Mouse (Mus musculus): ENCODE measurements around the gene 1300017J02Rik.

Gene 1300017J02Rik

DNA sequence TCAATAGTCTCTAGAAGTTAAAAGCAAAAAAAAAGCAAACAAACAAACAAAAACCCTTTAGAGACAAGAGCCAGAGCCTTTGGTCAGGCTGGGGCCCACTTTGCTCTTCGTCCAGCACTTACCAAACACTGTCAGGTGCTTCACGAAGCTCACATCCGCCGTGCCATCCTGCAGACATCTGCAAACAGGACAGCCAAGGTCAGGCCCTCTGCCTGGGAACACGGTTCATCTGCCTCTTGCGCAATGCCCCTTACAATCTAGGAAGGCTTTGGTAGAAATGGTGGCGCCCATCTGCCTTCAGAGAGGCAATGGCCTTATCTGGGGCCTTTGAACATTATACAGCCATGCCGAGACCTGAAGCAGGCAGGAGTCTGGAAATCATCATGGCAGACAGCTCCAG lies 30.1 kb downstream of the 1300017J02Rik start:
- in situ Hi-C loops (cut with MboI, MseI), result no loop called here

DNA sequence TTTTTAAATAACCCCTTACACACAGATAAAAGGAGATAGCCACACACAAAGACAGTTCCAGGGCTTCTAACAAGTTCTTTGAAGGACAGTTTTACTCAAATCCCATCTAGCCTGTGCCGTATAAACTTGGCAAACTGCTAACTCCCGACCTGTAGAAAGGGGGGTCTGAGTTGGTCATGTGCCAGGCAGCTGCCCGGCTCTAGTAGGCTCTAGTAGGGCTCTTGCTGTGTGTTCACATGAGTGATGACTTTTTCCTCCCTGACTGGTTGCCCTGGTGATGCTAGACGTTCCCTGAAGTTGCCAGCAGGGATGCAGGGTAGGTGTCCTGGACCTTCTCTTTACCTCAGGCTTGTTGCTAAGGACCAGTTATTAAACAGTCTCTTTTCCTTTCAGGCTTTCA lies 33.8 kb downstream of the 1300017J02Rik start:
- in situ Hi-C loops (cut with MboI, MseI), result no loop called here

DNA sequence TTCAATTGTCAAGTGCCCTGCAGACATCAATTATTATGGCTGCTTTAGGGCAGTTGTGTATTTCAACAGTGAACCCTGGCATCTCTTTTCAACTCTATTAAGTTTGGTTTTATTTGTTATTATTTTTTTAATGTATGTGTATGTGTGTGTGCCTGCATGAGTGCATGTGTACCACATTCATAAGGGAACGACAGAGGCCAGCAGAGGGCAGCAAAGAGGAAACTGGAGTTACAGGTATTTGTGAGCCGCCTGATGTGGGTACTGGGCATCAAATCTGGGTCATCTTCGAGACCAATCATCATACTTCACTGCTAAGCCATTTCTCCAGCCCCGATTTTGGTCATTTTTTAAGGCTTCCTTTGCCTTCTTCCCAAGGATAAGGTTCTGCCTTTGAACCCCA lies 39.1 kb downstream of the 1300017J02Rik start:
- in situ Hi-C loops (cut with MboI, MseI), result no loop called here

DNA sequence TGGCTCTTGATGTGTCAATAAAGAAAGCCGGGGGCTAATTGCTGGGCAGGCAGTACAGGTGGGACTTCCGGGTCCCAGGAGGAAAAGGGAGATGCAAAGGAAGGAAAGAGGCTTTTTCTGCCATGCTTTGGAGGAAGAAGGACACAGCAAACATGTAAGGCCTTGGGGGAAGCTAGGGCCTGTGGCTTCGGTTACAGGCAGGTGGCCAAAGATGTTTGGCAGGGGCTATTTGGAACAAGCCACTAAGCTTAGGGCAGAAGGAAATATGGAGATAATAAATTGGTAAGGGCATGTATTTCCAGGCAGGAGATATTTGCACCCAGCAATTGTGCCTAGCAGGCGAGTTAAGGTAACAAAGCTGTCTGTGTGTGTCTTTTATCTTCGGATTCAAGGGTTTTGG lies 52.0 kb downstream of the 1300017J02Rik start:
- in situ Hi-C loops (cut with MboI, MseI), result no loop called here

DNA sequence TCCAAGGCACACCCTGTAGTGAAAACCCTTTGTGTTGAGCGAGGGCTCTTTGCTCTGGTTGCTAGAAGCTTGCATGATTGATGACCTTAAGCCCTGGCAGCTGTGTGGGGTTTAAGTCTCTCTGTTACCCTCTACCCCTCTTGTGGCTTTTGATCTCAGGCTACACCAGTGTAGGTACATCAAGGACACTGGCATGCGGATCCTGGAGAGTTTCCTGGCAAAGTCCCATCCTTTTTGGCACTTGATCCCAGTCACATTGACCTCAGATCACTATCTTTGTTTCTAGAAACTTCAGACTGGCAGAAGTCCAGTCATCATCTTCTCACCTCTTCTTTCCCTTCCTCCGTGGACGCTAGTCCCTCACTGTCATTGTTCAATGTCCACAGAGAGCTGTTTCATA lies 56.3 kb downstream of the 1300017J02Rik start:
- in situ Hi-C loops (cut with MboI, MseI), result no loop called here

DNA sequence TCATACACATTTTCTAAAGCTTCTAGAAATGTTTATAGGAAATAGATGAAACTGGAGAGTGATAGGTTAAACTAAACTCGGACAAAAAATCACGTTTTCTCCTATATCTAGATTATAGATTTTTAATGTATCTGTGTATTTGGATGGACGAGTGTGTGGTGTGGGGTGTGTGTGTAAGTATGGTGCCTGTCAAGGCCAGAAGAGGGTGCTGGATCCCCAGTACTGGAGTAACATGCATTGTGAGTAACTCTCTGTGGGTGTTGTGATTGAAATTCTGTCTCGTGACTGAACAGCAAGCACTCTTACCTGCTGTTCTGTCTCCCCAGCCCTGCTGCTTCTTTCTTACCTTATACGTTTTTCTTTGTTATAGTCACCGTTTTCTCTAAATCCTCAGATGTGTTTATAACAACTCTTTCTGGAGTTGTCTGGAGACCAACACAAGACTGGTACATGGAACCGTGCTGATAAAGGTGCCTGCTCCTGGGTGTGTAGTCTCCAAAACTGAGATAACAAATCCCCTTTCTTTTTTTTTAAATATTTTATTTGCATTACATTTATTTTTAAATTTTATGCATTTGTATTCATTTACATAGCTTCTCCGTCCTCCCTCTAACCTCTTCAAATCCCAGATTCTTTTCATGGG lies 58.2 kb downstream of the 1300017J02Rik start:
- in situ Hi-C loops (cut with MboI, MseI), result no loop called here

DNA sequence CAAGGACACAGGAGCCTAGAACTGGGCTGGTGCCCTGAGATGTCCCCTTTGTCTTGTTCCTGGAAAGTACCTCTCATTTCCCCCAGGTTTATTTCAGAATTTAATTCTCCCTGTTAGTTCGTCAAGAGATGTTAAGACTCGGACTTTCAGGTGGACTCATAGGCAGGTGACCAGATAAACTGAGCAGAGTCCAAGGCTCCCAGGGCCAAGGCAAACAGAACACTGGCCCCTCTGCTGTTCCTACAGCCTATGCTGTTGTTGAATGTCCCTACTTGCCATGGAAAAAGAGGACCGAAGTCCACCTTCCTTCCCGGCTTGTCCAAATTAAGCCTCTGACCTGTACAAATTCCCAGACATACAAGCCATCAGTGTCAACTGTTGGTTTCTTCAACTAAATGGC lies 61.2 kb downstream of the 1300017J02Rik start:
- in situ Hi-C loops (cut with MboI, MseI), result no loop called here

DNA sequence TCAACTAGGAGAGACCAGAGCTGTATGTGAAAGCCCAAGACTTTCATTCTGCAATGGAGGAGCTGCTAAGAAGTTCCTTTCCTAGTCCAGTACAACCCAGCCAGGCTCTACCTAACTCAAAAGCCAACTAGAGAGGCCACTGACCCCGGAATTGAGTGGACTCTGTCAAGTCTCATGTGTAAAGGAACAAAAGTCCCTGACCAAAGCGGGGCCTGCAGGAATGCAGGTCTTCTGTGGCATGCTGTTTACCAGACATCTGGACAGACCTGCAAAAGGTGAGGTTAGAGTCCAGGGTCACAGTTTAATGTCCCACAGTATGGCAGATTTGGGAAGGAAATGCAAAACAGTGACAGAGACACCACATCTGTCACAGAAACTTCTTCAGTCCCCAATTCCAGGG lies 63.7 kb downstream of the 1300017J02Rik start:
- in situ Hi-C loops (cut with MboI, MseI), result no loop called here

DNA sequence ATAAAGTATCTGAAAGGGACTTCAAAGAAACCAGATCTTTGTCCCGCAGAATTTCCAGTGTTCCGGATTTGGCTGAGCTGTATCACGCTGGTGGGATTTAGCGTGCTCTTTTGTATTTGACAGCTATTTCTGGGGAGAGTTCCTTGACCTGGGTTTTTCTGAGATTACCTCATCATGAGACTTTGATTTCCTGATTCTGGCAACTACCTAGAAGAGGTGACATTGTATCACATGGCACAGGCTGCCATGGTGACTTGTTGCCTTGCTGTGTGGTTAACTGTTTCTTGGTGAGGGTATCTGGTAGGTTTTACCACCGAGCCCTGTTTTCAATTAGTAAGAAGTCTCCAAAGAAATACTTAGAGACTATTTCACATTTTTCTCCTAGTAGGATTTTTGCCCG lies 65.4 kb downstream of the 1300017J02Rik start:
- in situ Hi-C loops (cut with MboI, MseI), result no loop called here

DNA sequence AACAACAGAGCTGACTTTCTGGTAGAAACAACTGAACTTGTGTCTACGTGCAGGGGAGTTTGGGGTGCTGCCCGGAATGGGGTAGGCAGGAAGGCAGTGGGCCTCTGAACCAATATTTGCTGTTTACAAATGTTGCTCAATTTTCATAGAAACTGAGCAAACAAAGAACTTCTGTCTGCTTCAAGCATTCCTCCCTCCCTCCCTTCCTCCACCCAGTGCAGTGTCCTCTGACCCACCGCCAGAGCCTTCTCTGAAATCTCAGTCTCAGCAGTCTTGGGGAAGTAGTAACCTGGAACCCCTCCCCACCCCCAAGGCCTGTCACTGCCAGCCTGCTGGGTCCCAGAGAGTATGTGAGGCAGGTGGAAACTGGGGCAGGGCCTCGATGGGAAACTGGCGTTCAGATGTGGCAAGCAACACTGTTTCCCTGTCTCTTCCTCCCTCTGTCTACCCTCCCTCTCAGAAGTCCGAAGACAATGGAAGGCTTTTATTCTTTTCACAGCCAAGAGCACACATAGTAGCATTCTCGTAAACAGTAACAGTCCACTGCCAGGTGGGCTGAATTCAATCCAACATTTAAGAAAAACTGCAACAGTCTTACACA lies 70.2 kb downstream of the 1300017J02Rik start:
- in situ Hi-C loops (cut with MboI, MseI), result no loop called here

DNA sequence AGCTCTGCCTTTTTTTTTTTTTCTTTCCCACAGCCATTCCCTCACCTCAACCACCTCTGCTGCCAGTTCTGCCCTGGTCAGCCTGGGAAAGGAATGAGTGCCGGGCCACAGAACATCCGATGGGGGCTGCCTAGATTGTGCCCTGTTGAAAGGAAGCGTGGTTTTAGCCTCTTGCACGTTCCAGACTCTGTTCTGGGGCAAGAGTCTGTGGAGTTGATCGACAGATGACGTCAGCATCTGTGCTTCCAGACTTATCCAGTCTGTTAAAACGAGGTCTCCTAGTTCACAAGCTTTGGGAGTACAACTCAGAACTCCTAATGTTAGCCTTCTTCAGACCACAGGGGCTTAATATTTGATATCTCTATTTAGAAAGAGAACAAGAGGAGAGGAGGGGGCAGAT lies 70.8 kb downstream of the 1300017J02Rik start:
- in situ Hi-C loops (cut with MboI, MseI), result no loop called here

DNA sequence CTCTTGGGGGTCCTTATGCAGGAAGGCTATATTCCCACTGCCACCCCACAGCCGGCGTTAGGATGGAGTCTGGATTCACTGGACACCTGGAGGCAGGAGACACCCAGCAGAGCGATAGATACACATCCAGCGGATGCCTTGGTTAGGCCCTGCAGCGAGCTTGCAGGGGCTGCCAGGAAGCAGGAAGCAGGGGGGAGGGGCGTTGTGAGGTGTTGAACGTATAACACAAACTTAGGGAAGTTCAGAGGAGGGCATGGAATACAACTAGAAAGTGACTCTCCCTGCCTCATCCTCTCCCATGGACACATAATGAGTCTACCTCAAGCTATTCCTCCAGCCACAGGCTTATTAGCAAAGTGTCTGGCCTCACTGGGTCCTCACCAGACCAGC lies 71.9 kb downstream of the 1300017J02Rik start:
- in situ Hi-C loops (cut with MboI, MseI), result no loop called here

DNA sequence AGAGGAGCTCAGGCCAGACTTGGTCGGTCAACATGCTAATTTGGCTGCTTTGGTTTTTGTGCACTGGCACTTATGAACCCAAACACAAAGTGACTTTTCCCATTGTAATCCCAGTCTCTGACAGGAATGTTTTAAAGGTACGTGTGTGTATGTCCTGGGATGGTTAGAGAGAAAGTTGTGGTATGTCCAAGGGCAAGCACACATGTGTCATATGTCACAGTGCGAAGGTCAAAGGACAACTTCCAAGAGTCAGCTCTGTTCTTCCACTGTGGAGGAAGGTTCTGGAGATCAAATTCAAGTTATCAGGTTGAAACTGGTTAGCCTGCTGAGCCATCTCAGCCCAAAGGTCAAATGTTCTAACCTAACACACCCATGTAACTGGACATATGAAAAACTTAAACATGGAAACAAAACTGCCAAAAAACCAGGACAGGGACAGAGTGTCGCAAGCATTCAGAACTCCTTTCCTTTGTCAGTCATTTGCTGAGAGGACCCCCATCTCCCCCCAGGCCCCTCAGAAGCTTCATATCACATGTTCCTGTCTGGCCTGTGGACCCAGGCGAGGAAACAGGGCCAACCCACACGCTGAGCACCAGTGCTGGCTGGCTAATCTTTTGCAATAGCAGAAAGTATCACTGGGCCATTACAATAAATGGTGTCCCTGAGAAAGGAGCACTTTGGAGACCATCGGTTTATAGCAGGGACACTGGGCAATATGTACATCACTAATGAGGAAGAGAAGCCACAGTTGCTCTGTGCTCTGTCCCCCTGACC lies 72.5 kb downstream of the 1300017J02Rik start:
- in situ Hi-C loops (cut with MboI, MseI), result no loop called here

DNA sequence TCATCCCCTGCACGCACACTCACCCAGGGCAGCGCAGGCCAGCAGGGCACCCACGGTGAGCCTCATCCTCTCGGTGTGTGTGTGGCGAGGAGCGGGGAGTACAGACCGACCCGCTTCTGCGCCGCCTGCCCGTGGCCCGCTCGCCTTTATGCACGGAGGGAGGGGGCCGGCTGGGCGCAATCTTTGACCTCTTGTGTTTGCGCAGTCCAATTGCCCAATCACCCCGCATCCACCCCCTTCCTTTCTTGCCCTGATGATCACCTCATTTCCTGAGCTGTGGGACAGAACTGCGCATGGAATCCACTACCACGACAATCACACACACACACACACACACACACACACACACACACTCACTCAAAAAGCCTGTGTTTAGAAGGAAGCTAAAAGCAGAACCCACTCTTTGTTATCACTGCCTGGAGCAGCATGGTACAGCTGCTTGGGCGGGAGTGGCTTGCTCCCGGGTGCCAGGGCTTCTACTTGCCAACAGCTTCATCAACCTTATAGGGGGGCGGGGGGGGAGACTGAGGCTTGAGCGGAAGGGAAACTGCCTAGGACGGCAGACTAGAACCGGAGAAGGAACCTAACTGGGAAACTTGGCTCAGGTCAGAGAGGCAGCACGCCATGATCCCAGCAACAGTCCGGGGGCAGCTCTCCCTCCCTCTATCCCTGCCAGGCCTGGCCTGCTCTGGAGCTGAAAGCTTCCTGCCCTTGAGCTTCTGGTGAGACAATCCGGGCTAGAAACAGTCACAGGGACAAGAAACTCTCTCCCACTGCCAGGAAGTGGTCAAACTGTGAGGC lies 74.5 kb downstream of the 1300017J02Rik start, which contains the start of the genes Gm20425 and Trf:
Gene Gm20425, minus strand, starts transcription at position 157 of the 801 bp plus-strand sequence.
Gene Trf, minus strand, starts transcription at position 294 of the 801 bp plus-strand sequence.
- in situ Hi-C loops (cut with MboI, MseI), result no loop called here

DNA sequence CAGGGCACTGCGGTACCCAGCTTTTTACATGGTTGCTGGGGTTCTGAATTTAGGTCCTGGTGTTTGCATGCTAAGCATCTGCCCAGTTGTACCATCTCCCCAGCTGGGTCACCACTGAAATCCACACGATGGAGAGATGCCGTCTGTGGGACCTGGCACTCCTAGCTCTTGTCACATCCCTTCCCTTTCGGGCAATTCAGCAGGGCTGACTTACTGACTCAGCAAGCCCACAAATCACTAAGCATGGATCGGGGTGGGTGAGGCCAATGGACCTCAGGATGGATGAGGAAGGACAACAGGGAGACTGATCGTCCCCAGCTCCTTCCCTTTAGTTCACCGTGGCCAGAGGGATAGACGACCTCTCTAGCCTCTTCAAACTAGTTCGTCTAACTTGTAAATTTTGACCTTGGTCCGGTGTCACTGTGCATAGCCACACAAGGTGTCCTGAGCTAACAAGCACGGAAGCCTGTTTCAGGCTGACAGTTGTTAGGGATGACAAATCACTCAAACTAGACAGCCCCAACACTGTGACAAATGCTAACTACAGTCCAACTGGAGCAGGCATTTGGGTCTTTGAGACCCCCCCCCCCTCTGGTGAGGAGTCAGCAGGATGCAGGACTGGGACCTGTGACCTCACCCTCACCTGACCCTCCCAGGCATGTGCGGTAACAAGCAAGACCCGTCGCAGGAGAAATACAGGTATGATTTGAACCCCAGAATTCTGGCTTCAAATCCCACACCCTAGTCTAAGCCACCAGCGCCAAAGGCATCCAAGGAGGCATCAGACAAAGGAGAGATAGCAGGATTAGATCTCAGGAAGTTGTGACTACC lies 75.6 kb downstream of the 1300017J02Rik start:
- in situ Hi-C loops (cut with MboI, MseI), result loop anchor here (5.0 kb wide), 1 partner anchor 53 kb away; no protein-coding TSS in a partner anchor

DNA sequence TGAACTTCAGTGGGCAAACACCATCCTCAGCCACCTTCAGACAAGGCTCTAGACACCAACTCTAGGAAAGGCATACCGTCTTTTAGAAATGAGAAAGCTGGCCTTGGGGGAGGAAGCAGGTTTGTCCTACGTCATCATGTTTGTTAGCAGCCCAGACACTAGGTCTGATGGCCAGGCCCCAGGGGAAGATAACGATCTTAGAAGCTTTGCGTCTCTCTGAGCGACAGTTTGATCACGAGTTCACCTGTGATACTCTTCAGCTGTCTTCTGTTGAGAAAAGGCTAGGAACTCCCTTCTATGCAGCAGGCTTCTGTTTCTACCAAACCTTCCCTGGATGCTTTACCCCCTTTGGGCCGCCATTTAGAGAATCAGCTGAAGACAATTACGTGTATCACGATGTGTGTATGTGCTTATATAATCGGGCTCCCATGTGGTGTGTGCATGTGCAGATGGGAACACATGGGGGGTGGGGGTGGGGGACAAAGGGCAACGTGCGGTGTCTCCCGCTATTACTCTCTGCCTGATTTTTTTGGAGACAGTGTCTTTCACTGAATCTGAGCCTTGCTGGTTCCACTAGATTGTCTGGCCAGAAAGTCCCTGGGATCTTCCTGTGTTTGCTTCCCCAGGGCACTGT lies 76.4 kb downstream of the 1300017J02Rik start:
- in situ Hi-C loops (cut with MboI, MseI), result loop anchor here (5.0 kb wide), 1 partner anchor 54 kb away; no protein-coding TSS in a partner anchor

DNA sequence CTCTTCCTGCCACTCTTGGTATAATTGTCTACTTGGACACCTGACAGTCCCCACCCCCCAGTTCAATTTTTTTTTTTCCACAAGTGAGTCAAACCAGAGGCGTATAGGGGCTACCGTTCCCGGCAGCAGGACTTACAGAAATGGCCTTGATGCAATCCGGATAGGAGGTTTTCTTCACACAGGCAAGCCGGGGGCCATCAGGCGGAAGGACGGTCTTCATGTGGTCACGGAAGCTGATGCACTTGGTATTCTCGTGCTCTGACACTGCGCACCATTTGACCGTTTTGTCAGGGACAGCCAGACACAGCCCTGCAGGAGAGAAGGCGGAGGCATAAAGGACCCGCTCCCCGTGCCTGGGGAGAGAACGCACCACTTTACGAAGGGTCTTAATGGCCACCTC lies 77.1 kb downstream of the 1300017J02Rik start:
- in situ Hi-C loops (cut with MboI, MseI), result loop anchor here (5.0 kb wide), 1 partner anchor 55 kb away; no protein-coding TSS in a partner anchor

DNA sequence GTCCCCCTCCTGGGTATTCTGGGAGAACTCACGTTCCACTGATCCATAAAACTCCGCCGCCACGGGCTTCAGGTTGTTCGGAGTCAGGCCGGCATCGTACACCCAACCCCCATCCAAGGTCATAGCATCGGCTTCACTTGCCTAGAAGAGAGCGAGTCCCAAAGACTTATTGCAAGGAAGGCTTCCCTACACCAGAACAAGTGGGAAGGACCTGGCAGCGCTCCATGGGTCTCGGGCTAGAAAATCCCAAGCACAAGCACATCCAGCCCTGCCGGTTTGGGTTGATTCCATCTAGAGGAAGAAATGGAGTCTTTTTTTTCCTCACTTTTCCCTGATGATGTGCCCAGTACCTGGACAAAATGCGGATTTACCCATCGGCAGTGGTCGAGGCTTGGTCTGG lies 78.1 kb downstream of the 1300017J02Rik start:
- in situ Hi-C loops (cut with MboI, MseI), result loop anchor here (5.0 kb wide), 1 partner anchor 55 kb away; no protein-coding TSS in a partner anchor

DNA sequence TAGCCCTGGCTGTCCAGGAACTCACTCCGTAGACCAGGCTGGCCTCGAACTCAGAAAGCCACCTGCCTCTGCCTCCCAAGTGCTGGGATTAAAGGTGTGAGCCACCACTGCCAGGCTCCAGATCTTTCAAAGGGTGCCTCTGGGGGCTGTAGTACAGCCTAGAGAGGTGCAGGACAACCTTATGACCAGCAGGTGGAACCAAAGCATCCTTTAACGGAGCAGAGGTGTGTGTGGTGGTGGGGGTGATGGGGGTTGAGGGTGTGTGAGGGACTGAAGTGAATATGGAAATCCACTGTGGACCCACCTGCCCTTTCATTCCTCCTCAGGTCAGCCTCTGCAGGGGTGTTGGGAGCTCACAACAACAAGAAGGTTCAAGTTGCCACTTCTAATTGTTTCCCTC lies 79.4 kb downstream of the 1300017J02Rik start:
- in situ Hi-C loops (cut with MboI, MseI), result loop anchor here (5.0 kb wide), 1 partner anchor 57 kb away; no protein-coding TSS in a partner anchor

DNA sequence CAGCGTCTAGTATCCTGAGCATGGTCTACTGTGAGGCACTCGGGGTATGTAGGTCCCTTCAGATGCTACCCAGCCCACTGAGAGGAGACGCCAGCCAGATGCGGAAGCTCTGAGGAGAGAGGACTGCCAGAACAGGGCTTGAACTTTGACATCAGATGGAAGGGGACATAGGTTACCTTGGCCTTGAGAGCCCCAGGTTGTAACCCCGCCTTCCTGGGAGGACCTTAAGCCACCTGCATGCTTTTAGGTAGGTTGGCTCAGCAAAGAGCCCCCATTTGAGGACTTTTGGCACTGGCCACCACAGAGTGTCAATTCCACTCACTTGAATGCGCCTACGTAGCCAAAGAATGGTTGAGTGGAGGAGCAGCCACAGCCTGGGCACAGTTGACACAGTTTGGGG lies 80.2 kb downstream of the 1300017J02Rik start:
- in situ Hi-C loops (cut with MboI, MseI), result loop anchor here (5.0 kb wide), 1 partner anchor 58 kb away; no protein-coding TSS in a partner anchor
